8 mouse cellular contexts compared by ENCODE assay signal in genomic region chr7:144775804-144776447, GRCm38 (mm10). TPM values are rescaled to one million over a fixed set of nuclear protein-coding genes. Genes with fewer than 3 reads are reported as not detected.
DNase-seq lines count a peak whose midpoint lies in the region; ATAC-seq and TF ChIP-seq lines count a peak whose summit lies in the region.

No protein-coding gene starts in this region.

- no peak overlapping the region for H3K4me3 ChIP-seq in ES-Bruce4 (ENCODE audit: low read depth, low read length)
- no peak overlapping the region for H3K4me3 ChIP-seq in forebrain, embryonic 15.5 days
- no peak overlapping the region for H3K4me3 ChIP-seq in lung, adult 2 months (replicated peaks; ENCODE audit: extremely low read depth, low read depth, low read length)
- H3K4me3 ChIP-seq in olfactory bulb, adult 2 months (ENCODE audit: insufficient read depth, low read depth, low read length), result no peak overlapping the region

- no peak overlapping the region for H3K9ac ChIP-seq in ES-Bruce4 (ENCODE audit: low read depth, poor library complexity, severe bottlenecking)
- H3K9ac ChIP-seq in forebrain, embryonic 15.5 days (replicated peaks), result no peak overlapping the region

- no peak overlapping the region for H3K27ac ChIP-seq in ES-Bruce4 (ENCODE audit: insufficient read depth, low read length)
- no peak overlapping the region for H3K27ac ChIP-seq in forebrain, embryonic 15.5 days (replicated peaks)
- H3K27ac ChIP-seq in olfactory bulb, adult 2 months (ENCODE audit: insufficient read depth, low read depth, low read length), result no peak overlapping the region

- H3K27me3 ChIP-seq in ES-Bruce4 (ENCODE audit: control insufficient read depth, insufficient read depth, low read length, poor library complexity, severe bottlenecking), result no peaks in the 10 kb centered on the region
- H3K27me3 ChIP-seq in forebrain, embryonic 15.5 days, result 0 out of 2 replicates have a peak, but pooled peaks cover 3% of the 10 kb centered on the region

- 36% methylated on average over 6 of the region's 6 CpGs for WGBS in forebrain, embryonic 15.5 days
- WGBS in lung, adult 2 months, result 31% methylated on average over 6 of the region's 6 CpGs
- 41% methylated on average over 6 of the region's 6 CpGs for WGBS in olfactory bulb, adult 2 months

- TF ChIP-seq POLR2A in ES-Bruce4 (IDR thresholded peaks at IDR 0.05; ENCODE audit: insufficient read depth, low read length), result no peak
- TF ChIP-seq POLR2A in lung, adult 2 months (IDR thresholded peaks at IDR 0.05; ENCODE audit: borderline replicate concordance, extremely low read depth, low read depth, low read length), result no peak
- TF ChIP-seq POLR2A in olfactory bulb, adult 2 months (IDR thresholded peaks at IDR 0.05; ENCODE audit: insufficient read depth, low read depth, low read length), result no peak

- no peaks in the 10 kb centered on the region for H3K9me3 ChIP-seq in ES-Bruce4 (replicated peaks; ENCODE audit: control insufficient read depth, insufficient read depth, low read length, poor library complexity, severe bottlenecking)
- no peaks in the 10 kb centered on the region for H3K9me3 ChIP-seq in forebrain, embryonic 15.5 days

- no peaks in the 10 kb centered on the region for H3K36me3 ChIP-seq in ES-Bruce4 (ENCODE audit: control insufficient read depth, insufficient read depth, low read length, poor library complexity, severe bottlenecking)
- H3K36me3 ChIP-seq in forebrain, embryonic 15.5 days, result no peaks in the 10 kb centered on the region

- intact Hi-C loops in heart, postnatal 14 days (cut with DNase I), result loop anchor here (1.0 to 10.0 kb wide), 2 partner anchors 189 to 321 kb away; no protein-coding TSS in a partner anchor

- DNase-seq in cerebellum, adult 11 months, result peak; percentile 62
- DNase-seq in heart, postnatal 14 days, result peak; percentile 87 to 93
- peak; percentile 67 to 88 for DNase-seq in layer of hippocampus, adult 18-20 months (ENCODE audit: low spot score in 2 of 2)
- peak; percentile 91 for DNase-seq in lung, adult 2 months
- peak; percentile 18 to 22 for DNase-seq in thymus, adult 18-20 months

- TF ChIP-seq EP300 in ES-Bruce4 (IDR thresholded peaks at IDR 0.05; ENCODE audit: insufficient read depth, low read depth, low read length), result no peak

- no peak overlapping the region for H3K4me2 ChIP-seq in forebrain, embryonic 15.5 days (replicated peaks)

- peak; percentile 81 for ATAC-seq in forebrain, embryonic 15.5 days (replicated peaks)

- H3K4me1 ChIP-seq in ES-Bruce4 (ENCODE audit: control insufficient read depth, insufficient read depth, low read length), result no peaks in the 10 kb centered on the region
- H3K4me1 ChIP-seq in forebrain, embryonic 15.5 days, result 0 out of 2 replicates have a peak, but pooled peaks cover 2% of the 10 kb centered on the region
- no peaks in the 10 kb centered on the region for H3K4me1 ChIP-seq in lung, adult 2 months (ENCODE audit: control insufficient read depth, insufficient read depth, low read length)
- H3K4me1 ChIP-seq in olfactory bulb, adult 2 months (ENCODE audit: control insufficient read depth, insufficient read depth, low read length), result no peaks in the 10 kb centered on the region

- TF ChIP-seq CTCF in ES-Bruce4 (IDR thresholded peaks at IDR 0.05; ENCODE audit: low read depth, low read length), result peak; percentile 96
- peak; percentile 88 for TF ChIP-seq CTCF in lung, adult 2 months (IDR thresholded peaks at IDR 0.05; ENCODE audit: insufficient read depth, low read length)
- TF ChIP-seq CTCF in olfactory bulb, adult 2 months (IDR thresholded peaks at IDR 0.05; ENCODE audit: insufficient read depth, low read depth, low read length), result peak; percentile 97

RNA-seq across cellular contexts. Expression of gene Ano1, which starts 24.2 kb away (rescaled TPM):
- polyA plus RNA-seq in ES-Bruce4 (2011; ENCODE audit: insufficient read depth, insufficient read length, low read depth, missing spikeins), result 1.4 and 1.7 TPM in 2 replicates
- 7.5 and 7.8 TPM in 2 replicates for polyA plus RNA-seq in forebrain, embryonic 15.5 days (2015; fragmentation: Nextera tagmentation; extraction: Ambion mirVana)
- total RNA-seq in heart, postnatal 14 days (2021), result 10 to 100 TPM; 18.8 to 22.6 TPM
- total RNA-seq in layer of hippocampus, adult 18-20 months (2021), result 1 to 10 TPM; 2.6 to 2.8 TPM
- polyA plus RNA-seq in lung, adult 2 months (2012; rRNA removed), result 86.3 and 92.3 TPM in 2 replicates
- not detected in 2 replicates for polyA plus RNA-seq in olfactory bulb, adult 2 months (2012; ENCODE audit: insufficient read depth, insufficient read length, low replicate concordance, missing spikeins)

Comparison
In these comparisons a context has a peak if more than half of its experiments do, and no peak if none do; other contexts are left out.
1. DNase-seq: peak in every context shown above with its lines; median percentile 91 in lung, adult 2 months; 90 in heart, postnatal 14 days; 78 in layer of hippocampus, adult 18-20 months; 62 in cerebellum, adult 11 months; 20 in thymus, adult 18-20 months.